Mouse (Mus musculus) thymus, adult 2 months (tissue): ENCODE measurements around the gene Ccl11.

ENCODE experiments used
- CTCF ChIP-seq: fragments of 200-500 bp; IDR thresholded peaks from 2 replicates; pipeline ENCODE4 v1.5.1; 2012; ENCODE audit warnings: mild to moderate bottlenecking, control low read depth, low read length, moderate library complexity, borderline replicate concordance; ENCODE audit not compliant: control insufficient read depth, poor library complexity, insufficient read depth; ENCODE audit errors: extremely low read depth
- POLR2A ChIP-seq: fragments of 200-500 bp; IDR thresholded peaks from 2 replicates; pipeline ENCODE4 v1.6.1; 2012; ENCODE audit warnings: mild to moderate bottlenecking, low read length, control low read depth, moderate library complexity; ENCODE audit not compliant: control insufficient read depth, poor library complexity, insufficient read depth; ENCODE audit errors: extremely low read depth

- TF ChIP-seq CTCF (no peak), POLR2A (no peak)
Observed at GRCm38 (mm10) chr11:82077031-82077430, 19.4 kb downstream of the Ccl11 start.
